Mouse (Mus musculus) C2C12 (cell line): ENCODE data around the gene Glt28d2. TPM values are rescaled to one million over a fixed set of nuclear protein-coding genes. Genes with fewer than 3 reads are reported as not detected.

Experiments used
- H3K27me3 ChIP-seq: one replicate; pipeline ENCODE4 v1.6.1; 2011; ENCODE audit not compliant: control insufficient read depth, insufficient read depth, insufficient read length
- H3K36me3 ChIP-seq: one replicate; pipeline ENCODE4 v1.6.1; 2011; ENCODE audit not compliant: control insufficient read depth, insufficient read depth
- H3K4me3 ChIP-seq: one replicate; pipeline ENCODE4 v1.5.1; 2011; ENCODE audit warnings: mild to moderate bottlenecking, control low read depth; ENCODE audit not compliant: poor library complexity, insufficient read depth, severe bottlenecking
- H3K79me2 ChIP-seq: one replicate; pipeline ENCODE4 v1.6.1; 2011; ENCODE audit not compliant: control insufficient read depth, insufficient read depth
- H3K79me3 ChIP-seq: one replicate; pipeline ENCODE4 v1.6.1; 2011; ENCODE audit warnings: low read depth, control low read depth
- H3ac ChIP-seq: one replicate; pipeline ENCODE3; 2011; ENCODE audit warnings: low read depth; ENCODE audit not compliant: control insufficient read depth, insufficient read length
- CEBPB ChIP-seq: IDR thresholded peaks from one replicate; pipeline ENCODE4 v1.6.1; 2011; ENCODE audit warnings: low read depth, mild to moderate bottlenecking, control low read depth, moderate library complexity
- CTCF ChIP-seq: IDR thresholded peaks from one replicate; pipeline ENCODE4 v1.5.1; 2011; ENCODE audit not compliant: control insufficient read depth, insufficient read depth, insufficient read length
- FOSL1 ChIP-seq: IDR thresholded peaks from one replicate; pipeline ENCODE4 v1.8.0; 2011; ENCODE audit warnings: mild to moderate bottlenecking, low read length; ENCODE audit not compliant: poor library complexity, insufficient read depth, severe bottlenecking
- MAX ChIP-seq: IDR thresholded peaks from one replicate; pipeline ENCODE4 v1.6.1; 2011; ENCODE audit warnings: mild to moderate bottlenecking, control low read depth
- MYOD1 ChIP-seq: IDR thresholded peaks from one replicate; pipeline ENCODE4 v1.6.1; 2011; ENCODE audit warnings: low read depth; ENCODE audit not compliant: control insufficient read depth, insufficient read length
- MYOG ChIP-seq: IDR thresholded peaks from one replicate; pipeline ENCODE4 v1.6.1; 2011; ENCODE audit not compliant: control insufficient read depth, insufficient read length; ENCODE audit errors: extremely low read depth
- USF1 ChIP-seq: IDR thresholded peaks from one replicate; pipeline ENCODE4 v1.6.1; 2011; ENCODE audit warnings: low read depth, mild to moderate bottlenecking, control low read depth, moderate library complexity
- polyA plus RNA-seq: library from polyadenylated mRNA; unstranded; fragments of >200 nt; fragmentation: generic; extraction: Trizol; gene quantifications from one replicate; pipeline ENCODE4 v1.2.1, GENCODE M21; 2012; ENCODE audit warnings: missing spikeins

Glt28d2 gene
- polyA plus RNA-seq, 1 experiment = 1.4 TPM

DNA sequence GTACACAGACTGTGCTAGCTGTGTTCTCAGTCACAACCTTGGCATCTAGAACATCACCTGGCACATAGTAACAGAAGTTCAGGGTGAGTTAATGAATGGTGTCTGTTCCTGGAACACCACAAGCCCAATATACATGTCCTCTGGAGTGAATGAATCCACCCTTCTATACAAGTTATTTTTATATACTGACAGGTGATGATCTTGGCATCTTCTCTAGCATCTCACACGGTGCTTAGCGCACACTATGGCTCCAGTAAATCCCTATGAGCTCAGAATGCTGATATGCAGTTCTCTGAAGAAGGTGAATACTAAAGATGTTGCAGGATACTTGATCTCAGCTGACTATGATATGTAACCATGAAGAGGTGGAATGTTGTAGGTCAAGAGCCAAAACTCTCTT lies 24.4 kb downstream of the Glt28d2 start:
- Histone ChIP-seq H3K4me3 (no peak overlapping the region), H3K79me2 (peaks cover 34% of the 10 kb centered on the region), H3K36me3 (no peaks in the 10 kb centered on the region), H3K27me3 (no peaks in the 10 kb centered on the region), H3K79me3 (peaks cover 3% of the 10 kb centered on the region), H3ac (no peak overlapping the region)
- TF ChIP-seq MYOD1 (no peak), MAX (no peak), CTCF (no peak), MYOG (no peak), FOSL1 (no peak), USF1 (no peak), CEBPB (no peak)

DNA sequence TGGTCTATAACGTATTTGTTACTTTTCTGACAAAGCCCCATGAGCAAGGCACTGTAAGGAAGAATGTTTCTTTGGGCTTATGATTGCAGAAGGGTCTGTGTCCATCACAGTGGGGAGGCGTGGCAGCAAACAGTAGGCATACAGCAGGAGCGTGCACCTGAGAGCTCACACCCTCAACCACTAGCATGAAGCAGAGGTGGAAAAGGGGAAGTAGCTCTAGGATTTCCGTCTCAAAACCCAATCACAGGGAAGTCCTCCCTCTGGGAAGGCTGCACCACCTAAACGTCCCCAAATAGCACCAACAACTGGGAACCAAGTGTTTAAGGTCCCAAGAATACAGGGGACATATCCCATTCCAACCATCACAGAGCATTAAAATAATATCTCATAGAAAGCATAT lies 26.3 kb downstream of the Glt28d2 start:
- H3K4me3 ChIP-seq = no peak overlapping the region
- no peaks in the 10 kb centered on the region for H3K36me3 ChIP-seq
- no peak for TF ChIP-seq MYOG
- no peak for TF ChIP-seq USF1
- no peak for TF ChIP-seq MAX
- no peak for TF ChIP-seq CTCF
- TF ChIP-seq CEBPB = no peak
- TF ChIP-seq FOSL1 = no peak
- no peak for TF ChIP-seq MYOD1
- no peak overlapping the region for H3ac ChIP-seq
- H3K79me2 ChIP-seq = peaks cover 31% of the 10 kb centered on the region
- H3K27me3 ChIP-seq = no peaks in the 10 kb centered on the region
- peaks cover 3% of the 10 kb centered on the region for H3K79me3 ChIP-seq

DNA sequence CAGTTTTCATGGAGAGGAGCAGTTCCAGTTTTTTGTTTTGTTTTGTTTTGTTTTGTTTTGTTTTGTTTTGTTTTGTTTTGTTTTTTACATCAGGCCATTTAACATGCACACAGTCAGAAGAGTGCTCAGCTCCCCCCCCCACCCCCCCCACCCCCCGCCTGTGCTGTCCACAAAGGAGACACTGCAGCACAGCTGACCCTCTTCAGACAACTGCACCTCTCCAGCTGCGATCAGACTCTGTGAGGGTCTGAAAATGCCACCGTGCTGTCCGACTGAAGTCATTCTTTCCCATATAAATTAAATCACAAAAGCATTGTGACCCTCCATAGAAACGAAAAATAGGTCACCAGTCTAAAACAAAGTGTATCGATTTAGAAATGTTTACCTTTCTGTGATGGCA lies 28.0 kb downstream of the Glt28d2 start:
- TF ChIP-seq CTCF = no peak
- no peak for TF ChIP-seq USF1
- no peak for TF ChIP-seq MYOD1
- no peak for TF ChIP-seq CEBPB
- no peak for TF ChIP-seq MAX
- no peak for TF ChIP-seq FOSL1
- no peak for TF ChIP-seq MYOG
- no peaks in the 10 kb centered on the region for H3K79me3 ChIP-seq

DNA sequence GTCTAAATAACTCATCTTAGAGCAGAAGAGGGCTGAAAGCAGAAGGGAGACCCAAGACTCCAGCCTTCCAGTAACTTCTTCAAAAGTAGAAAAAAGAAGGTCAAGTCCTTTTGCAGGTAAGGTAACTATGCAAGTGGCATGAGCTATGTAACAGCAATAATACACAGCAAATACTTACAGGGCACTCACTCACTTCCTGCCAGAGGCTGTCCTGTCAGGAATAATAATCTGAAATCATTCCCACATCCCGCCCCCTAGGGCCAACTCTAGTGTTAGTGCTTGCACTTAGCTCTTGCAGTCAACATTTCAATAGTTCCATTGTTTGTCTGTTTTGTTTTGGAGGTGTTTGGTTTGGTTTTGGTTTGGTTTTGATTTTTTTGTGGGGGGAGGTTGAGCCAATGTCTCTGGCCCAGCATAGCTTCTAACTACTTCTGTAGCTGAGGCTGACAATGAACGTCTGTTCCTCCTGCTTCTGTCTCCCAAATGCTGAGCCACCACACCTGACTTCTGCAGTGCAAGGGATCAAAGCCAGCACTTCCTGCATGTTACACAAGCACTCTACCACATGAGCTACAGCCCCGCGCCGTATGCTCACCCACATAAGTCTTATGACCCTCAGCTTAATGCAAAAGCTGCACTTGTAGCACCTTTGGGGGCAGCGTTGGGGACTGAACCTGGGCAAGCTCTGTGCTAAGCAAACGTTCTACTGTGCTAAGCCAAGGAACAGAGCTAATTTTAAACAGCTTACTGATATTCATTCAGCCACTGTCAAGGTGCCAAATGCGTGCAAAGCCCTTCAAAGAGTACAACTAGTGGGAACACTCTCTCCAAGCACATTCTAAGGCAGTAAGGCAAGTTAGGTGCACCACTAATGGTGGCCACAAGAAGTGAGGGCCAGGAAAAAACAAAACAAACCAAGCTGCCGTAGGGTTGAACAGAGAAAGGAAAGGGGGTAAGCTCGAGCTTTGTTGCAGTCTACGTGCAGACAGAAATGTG lies 28.9 kb downstream of the Glt28d2 start:
- H3K79me2 ChIP-seq = peaks cover 21% of the 10 kb centered on the region
- TF ChIP-seq MYOD1 = no peak
- no peak for TF ChIP-seq FOSL1
- no peak for TF ChIP-seq CEBPB
- TF ChIP-seq CTCF = no peak
- no peak for TF ChIP-seq MYOG
- TF ChIP-seq USF1 = no peak
- no peak for TF ChIP-seq MAX
- H3K79me3 ChIP-seq = no peaks in the 10 kb centered on the region
- H3K4me3 ChIP-seq = no peak overlapping the region
- no peak overlapping the region for H3ac ChIP-seq
- no peaks in the 10 kb centered on the region for H3K27me3 ChIP-seq
- no peaks in the 10 kb centered on the region for H3K36me3 ChIP-seq

More for the DNA sequence above, 28.0 kb downstream of the Glt28d2 start:
- H3K36me3 ChIP-seq = no peaks in the 10 kb centered on the region
- peaks cover 25% of the 10 kb centered on the region for H3K79me2 ChIP-seq
- no peak overlapping the region for H3K4me3 ChIP-seq
- H3ac ChIP-seq = no peak overlapping the region
- no peaks in the 10 kb centered on the region for H3K27me3 ChIP-seq

- TF ChIP-seq USF1 = no peak
- no peak for TF ChIP-seq CEBPB
- no peak for TF ChIP-seq FOSL1
- no peak for TF ChIP-seq MAX
- no peak for TF ChIP-seq MYOG
- TF ChIP-seq CTCF = no peak
- no peak for TF ChIP-seq MYOD1
- Histone ChIP-seq H3ac (no peak overlapping the region), H3K79me3 (no peaks in the 10 kb centered on the region), H3K27me3 (no peaks in the 10 kb centered on the region), H3K79me2 (peaks cover 15% of the 10 kb centered on the region), H3K36me3 (no peaks in the 10 kb centered on the region), H3K4me3 (no peak overlapping the region)
Observed at GRCm38 (mm10) chr3:85857083-85857482, 30.2 kb downstream of the Glt28d2 start.
